Mouse (Mus musculus): Measurements from ENCODE around the gene Snx29. TPM values are rescaled to one million over a fixed set of nuclear protein-coding genes. Genes with fewer than 3 reads are reported as not detected.

The Snx29 gene
- polyA plus RNA-seq, 1 experiment from 2014 or later = 15.3 TPM

GRCm38 (mm10) chr16:11389324-11389723, 66.6 kb downstream of the Snx29 start:
- Histone ChIP-seq H3K9me3 (ENCODE audit: control insufficient read depth, low read length) (no peaks in the 10 kb centered on the region), H3K4me2 (ENCODE audit: low read length) (no peak overlapping the region), H3K36me3 (ENCODE audit: control insufficient read depth, insufficient read depth, low read length) (no peaks in the 10 kb centered on the region), H3K4me1 (ENCODE audit: control insufficient read depth, insufficient read depth, low read depth, low read length) (no peaks in the 10 kb centered on the region), H3K27me3 (replicated peaks; ENCODE audit: control insufficient read depth, insufficient read depth, low read length) (no peaks in the 10 kb centered on the region), H3K27ac (ENCODE audit: low read depth, low read length) (no peak overlapping the region), H3K9ac (ENCODE audit: low read depth, low read length) (no peak overlapping the region), H3K4me3 (ENCODE audit: low read length) (no peak overlapping the region)
- ATAC-seq = no peak
- WGBS = 33% methylated on average over 2 of the region's 2 CpGs

GRCm38 (mm10) chr16:11396570-11396969, 73.9 kb downstream of the Snx29 start:
- Histone ChIP-seq H3K27ac (ENCODE audit: low read depth, low read length) (no peak overlapping the region), H3K9me3 (ENCODE audit: control insufficient read depth, low read length) (no peaks in the 10 kb centered on the region), H3K36me3 (ENCODE audit: control insufficient read depth, insufficient read depth, low read length) (no peaks in the 10 kb centered on the region; the same call in 1 of the 2 replicates), H3K27me3 (replicated peaks; ENCODE audit: control insufficient read depth, insufficient read depth, low read length) (no peaks in the 10 kb centered on the region), H3K4me1 (ENCODE audit: control insufficient read depth, insufficient read depth, low read depth, low read length) (no peaks in the 10 kb centered on the region), H3K9ac (ENCODE audit: low read depth, low read length) (no peak overlapping the region), H3K4me3 (ENCODE audit: low read length) (no peak overlapping the region), H3K4me2 (ENCODE audit: low read length) (no peak overlapping the region)
- 66% methylated on average over 2 of the region's 2 CpGs for WGBS
- no peak for ATAC-seq

- ATAC-seq = no peak
Measured at GRCm38 (mm10) chr16:11399386-11399785, 76.7 kb downstream of the Snx29 start.

GRCm38 (mm10) chr16:11399845-11400565, 77.3 kb downstream of the Snx29 start:
- H3K27me3 ChIP-seq (replicated peaks; ENCODE audit: control insufficient read depth, insufficient read depth, low read length) = no peaks in the 10 kb centered on the region
- no peak overlapping the region for H3K4me3 ChIP-seq (ENCODE audit: low read length)
- ATAC-seq = no peak
- H3K9ac ChIP-seq (ENCODE audit: low read depth, low read length) = no peak overlapping the region
- H3K4me1 ChIP-seq (ENCODE audit: control insufficient read depth, insufficient read depth, low read depth, low read length) = no peaks in the 10 kb centered on the region
- no peak overlapping the region for H3K4me2 ChIP-seq (ENCODE audit: low read length)
- H3K9me3 ChIP-seq (ENCODE audit: control insufficient read depth, low read length) = no peaks in the 10 kb centered on the region
- no peaks in the 10 kb centered on the region; the same call in 1 of the 2 replicates for H3K36me3 ChIP-seq (ENCODE audit: control insufficient read depth, insufficient read depth, low read length)
- WGBS = 94% methylated on average over 6 of the region's 6 CpGs
- H3K27ac ChIP-seq (ENCODE audit: low read depth, low read length) = no peak overlapping the region

More at GRCm38 (mm10) chr16:11399386-11399785, 76.7 kb downstream of the Snx29 start:
- no peaks in the 10 kb centered on the region for H3K27me3 ChIP-seq (replicated peaks; ENCODE audit: control insufficient read depth, insufficient read depth, low read length)
- H3K4me1 ChIP-seq (ENCODE audit: control insufficient read depth, insufficient read depth, low read depth, low read length) = no peaks in the 10 kb centered on the region
- no peak overlapping the region for H3K9ac ChIP-seq (ENCODE audit: low read depth, low read length)
- WGBS = 85% methylated on average over 4 of the region's 4 CpGs
- no peaks in the 10 kb centered on the region for H3K9me3 ChIP-seq (ENCODE audit: control insufficient read depth, low read length)
- no peak overlapping the region for H3K4me2 ChIP-seq (ENCODE audit: low read length)
- no peak overlapping the region for H3K27ac ChIP-seq (ENCODE audit: low read depth, low read length)
- no peak overlapping the region for H3K4me3 ChIP-seq (ENCODE audit: low read length)
- H3K36me3 ChIP-seq (ENCODE audit: control insufficient read depth, insufficient read depth, low read length) = no peaks in the 10 kb centered on the region; the same call in 1 of the 2 replicates

GRCm38 (mm10) chr16:11400936-11401335, 78.2 kb downstream of the Snx29 start:
- H3K27ac ChIP-seq (ENCODE audit: low read depth, low read length) = no peak overlapping the region
- no peaks in the 10 kb centered on the region; the same call in 1 of the 2 replicates for H3K36me3 ChIP-seq (ENCODE audit: control insufficient read depth, insufficient read depth, low read length)
- 76% methylated on average over 7 of the region's 7 CpGs for WGBS
- no peak overlapping the region for H3K4me2 ChIP-seq (ENCODE audit: low read length)
- H3K4me3 ChIP-seq (ENCODE audit: low read length) = no peak overlapping the region
- H3K4me1 ChIP-seq (ENCODE audit: control insufficient read depth, insufficient read depth, low read depth, low read length) = no peaks in the 10 kb centered on the region
- H3K9me3 ChIP-seq (ENCODE audit: control insufficient read depth, low read length) = no peaks in the 10 kb centered on the region
- H3K9ac ChIP-seq (ENCODE audit: low read depth, low read length) = no peak overlapping the region
- H3K27me3 ChIP-seq (replicated peaks; ENCODE audit: control insufficient read depth, insufficient read depth, low read length) = no peaks in the 10 kb centered on the region
- ATAC-seq = no peak

- ATAC-seq = no peak
Measured at GRCm38 (mm10) chr16:11405193-11405592, 82.5 kb downstream of the Snx29 start.

GRCm38 (mm10) chr16:11406201-11406600, 83.5 kb downstream of the Snx29 start:
- 90% methylated on average over 5 of the region's 5 CpGs for WGBS
- Histone ChIP-seq H3K4me3 (ENCODE audit: low read length) (no peak overlapping the region), H3K36me3 (ENCODE audit: control insufficient read depth, insufficient read depth, low read length) (no peaks in the 10 kb centered on the region), H3K9me3 (ENCODE audit: control insufficient read depth, low read length) (no peaks in the 10 kb centered on the region), H3K27me3 (replicated peaks; ENCODE audit: control insufficient read depth, insufficient read depth, low read length) (no peaks in the 10 kb centered on the region), H3K4me2 (ENCODE audit: low read length) (no peak overlapping the region), H3K4me1 (ENCODE audit: control insufficient read depth, insufficient read depth, low read depth, low read length) (no peaks in the 10 kb centered on the region), H3K27ac (ENCODE audit: low read depth, low read length) (no peak overlapping the region), H3K9ac (ENCODE audit: low read depth, low read length) (no peak overlapping the region)
- no peak for ATAC-seq

More at GRCm38 (mm10) chr16:11405193-11405592, 82.5 kb downstream of the Snx29 start:
- no peaks in the 10 kb centered on the region for H3K4me1 ChIP-seq (ENCODE audit: control insufficient read depth, insufficient read depth, low read depth, low read length)
- H3K4me2 ChIP-seq (ENCODE audit: low read length) = no peak overlapping the region
- H3K36me3 ChIP-seq (ENCODE audit: control insufficient read depth, insufficient read depth, low read length) = no peaks in the 10 kb centered on the region; the same call in 1 of the 2 replicates
- WGBS = 89% methylated on average over 3 of the region's 3 CpGs
- H3K9ac ChIP-seq (ENCODE audit: low read depth, low read length) = no peak overlapping the region
- H3K27me3 ChIP-seq (replicated peaks; ENCODE audit: control insufficient read depth, insufficient read depth, low read length) = no peaks in the 10 kb centered on the region
- H3K27ac ChIP-seq (ENCODE audit: low read depth, low read length) = no peak overlapping the region
- no peaks in the 10 kb centered on the region for H3K9me3 ChIP-seq (ENCODE audit: control insufficient read depth, low read length)
- no peak overlapping the region for H3K4me3 ChIP-seq (ENCODE audit: low read length)

GRCm38 (mm10) chr16:11406622-11407021, 83.9 kb downstream of the Snx29 start:
- Histone ChIP-seq H3K27me3 (replicated peaks; ENCODE audit: control insufficient read depth, insufficient read depth, low read length) (no peaks in the 10 kb centered on the region), H3K4me3 (ENCODE audit: low read length) (no peak overlapping the region), H3K4me1 (ENCODE audit: control insufficient read depth, insufficient read depth, low read depth, low read length) (no peaks in the 10 kb centered on the region), H3K9me3 (ENCODE audit: control insufficient read depth, low read length) (no peaks in the 10 kb centered on the region), H3K4me2 (ENCODE audit: low read length) (no peak overlapping the region), H3K36me3 (ENCODE audit: control insufficient read depth, insufficient read depth, low read length) (no peaks in the 10 kb centered on the region), H3K9ac (ENCODE audit: low read depth, low read length) (no peak overlapping the region), H3K27ac (ENCODE audit: low read depth, low read length) (no peak overlapping the region)
- no peak for ATAC-seq
- WGBS = 87% methylated on average over 9 of the region's 9 CpGs

- Histone ChIP-seq H3K27ac (ENCODE audit: low read depth, low read length) (no peak overlapping the region), H3K4me1 (ENCODE audit: control insufficient read depth, insufficient read depth, low read depth, low read length) (no peaks in the 10 kb centered on the region), H3K4me3 (ENCODE audit: low read length) (no peak overlapping the region), H3K36me3 (ENCODE audit: control insufficient read depth, insufficient read depth, low read length) (no peaks in the 10 kb centered on the region), H3K9ac (ENCODE audit: low read depth, low read length) (no peak overlapping the region), H3K27me3 (replicated peaks; ENCODE audit: control insufficient read depth, insufficient read depth, low read length) (no peaks in the 10 kb centered on the region), H3K4me2 (ENCODE audit: low read length) (no peak overlapping the region), H3K9me3 (ENCODE audit: control insufficient read depth, low read length) (no peaks in the 10 kb centered on the region)
- ATAC-seq = no peak
- 88% methylated on average over 8 of the region's 8 CpGs for WGBS
Measured at GRCm38 (mm10) chr16:11407932-11408620, 85.4 kb downstream of the Snx29 start.

Measured in hindbrain, embryonic 16.5 days (tissue).